Mouse (Mus musculus): Measurements from ENCODE around the gene Tmsb15b2.

GRCm38 (mm10) chrX:136992978-136993547 lies 17.8 kb upstream of the Tmsb15b2 start, which contains the start of gene Zcchc18:
- TF ChIP-seq CTCF (IDR thresholded peaks at IDR 0.05; ENCODE audit: low read depth): no peak
- no peak for TF ChIP-seq EP300 (IDR thresholded peaks at IDR 0.05; ENCODE audit: low read depth)
